Mouse (Mus musculus) embryonic stem cell, embryonic (primary cell): ENCODE measurements around the gene Olfr564.

Experiments
- CTCF ChIA-PET, 4 experiments: fragments of 300-600 bp in 2 of 4; fragments of 350-600 bp in 2 of 4; sonication (Branson Sonifier 250); formaldehyde crosslinking; loops; one replicate each; lab custom pipeline; 2022; ENCODE audit warnings: inconsistent platforms in 2 of 4; lab: Charles Lee
- POLR2A ChIA-PET, 4 experiments: fragments of 300-600 bp in 2 of 4; fragments of 350-600 bp in 2 of 4; sonication (Branson Sonifier 250); formaldehyde crosslinking; loops; one replicate each; lab custom pipeline; 2022; ENCODE audit warnings: antibody characterized with exemption in 4 of 4, inconsistent platforms in 1 of 4; lab: Charles Lee

Gene Olfr564

GRCm38 (mm10) chr7:102803180-102803579, at the start of gene Olfr564:
Gene Olfr564, plus strand, starts transcription at chr7:102803480.
- ChIA-PET POLR2A (no interaction called here), CTCF (no interaction called here)

DNA sequence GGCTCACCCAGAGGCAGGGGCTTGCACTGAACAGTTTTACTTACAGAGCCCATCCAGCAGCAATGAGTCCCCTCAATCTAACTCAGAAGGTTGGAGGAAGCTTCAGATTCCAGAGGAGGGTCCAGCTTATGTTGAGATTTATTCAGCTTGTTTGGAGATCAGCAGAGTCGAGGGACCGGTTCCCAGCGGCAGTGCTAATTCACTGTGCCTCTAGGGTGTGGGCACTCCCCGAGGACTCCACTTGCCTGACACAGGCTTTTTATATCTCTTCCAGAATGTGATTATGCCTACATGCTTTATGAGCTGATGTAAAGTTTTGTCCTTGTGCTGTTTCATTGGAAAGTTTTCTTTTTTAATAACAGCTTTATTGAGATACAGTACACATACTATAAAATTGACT, 44.0 kb upstream of the Olfr564 start, which contains the start of the genes Olfr560 and Olfr78:
TSS of gene Olfr560 (minus strand) at position 101 of the 400 bp plus-strand sequence.
TSS of gene Olfr78 (minus strand) at position 206 of the 400 bp plus-strand sequence.
- ChIA-PET POLR2A (no interaction called here), CTCF (interaction anchor here in 1 of 4 experiments (0.5 kb wide), 1 partner anchor 498 kb away, joined by 3 read pairs; no protein-coding TSS in a partner anchor)

DNA sequence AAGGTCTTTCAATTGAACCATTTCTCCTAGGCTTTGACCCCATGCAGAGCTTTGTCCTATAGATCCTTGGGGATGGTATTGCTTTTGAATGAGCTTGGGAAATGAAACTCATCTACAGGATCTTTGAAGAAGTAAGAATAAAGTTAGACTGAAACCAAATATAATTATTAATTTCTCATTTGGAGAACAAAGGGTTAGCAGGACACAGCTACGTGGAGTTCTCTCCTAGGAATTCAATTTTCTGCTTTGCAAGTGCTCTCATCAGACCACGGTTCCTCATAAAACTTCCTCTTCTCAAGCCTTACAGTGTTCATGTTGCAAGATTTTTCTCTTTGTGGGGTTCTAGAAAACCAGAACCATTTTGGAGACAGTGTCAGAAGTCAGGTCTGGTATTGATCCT, 32.4 kb upstream of the Olfr564 start, which contains the start of gene Olfr561:
TSS of gene Olfr561 (plus strand) at position 301 of the 400 bp plus-strand sequence.
- ChIA-PET POLR2A (no interaction called here), CTCF (no interaction called here)
